Mouse (Mus musculus): Measurements from ENCODE around the gene Gm20696.

Gene Gm20696

GRCm38 (mm10) chr6:99674482-99674881 lies 7.9 kb upstream of the Gm20696 start:
- TF ChIP-seq GATA4 (IDR thresholded peaks at IDR 0.05; ENCODE audit: insufficient replicate concordance, low read length) = no peak

GRCm38 (mm10) chr6:99671768-99672167 lies 5.2 kb upstream of the Gm20696 start:
- no peak for TF ChIP-seq GATA4 (IDR thresholded peaks at IDR 0.05; ENCODE audit: insufficient replicate concordance, low read length)

GRCm38 (mm10) chr6:99670481-99671119 lies 4.0 kb upstream of the Gm20696 start:
- no peak for TF ChIP-seq GATA4 (IDR thresholded peaks at IDR 0.05; ENCODE audit: insufficient replicate concordance, low read length)

DNA sequence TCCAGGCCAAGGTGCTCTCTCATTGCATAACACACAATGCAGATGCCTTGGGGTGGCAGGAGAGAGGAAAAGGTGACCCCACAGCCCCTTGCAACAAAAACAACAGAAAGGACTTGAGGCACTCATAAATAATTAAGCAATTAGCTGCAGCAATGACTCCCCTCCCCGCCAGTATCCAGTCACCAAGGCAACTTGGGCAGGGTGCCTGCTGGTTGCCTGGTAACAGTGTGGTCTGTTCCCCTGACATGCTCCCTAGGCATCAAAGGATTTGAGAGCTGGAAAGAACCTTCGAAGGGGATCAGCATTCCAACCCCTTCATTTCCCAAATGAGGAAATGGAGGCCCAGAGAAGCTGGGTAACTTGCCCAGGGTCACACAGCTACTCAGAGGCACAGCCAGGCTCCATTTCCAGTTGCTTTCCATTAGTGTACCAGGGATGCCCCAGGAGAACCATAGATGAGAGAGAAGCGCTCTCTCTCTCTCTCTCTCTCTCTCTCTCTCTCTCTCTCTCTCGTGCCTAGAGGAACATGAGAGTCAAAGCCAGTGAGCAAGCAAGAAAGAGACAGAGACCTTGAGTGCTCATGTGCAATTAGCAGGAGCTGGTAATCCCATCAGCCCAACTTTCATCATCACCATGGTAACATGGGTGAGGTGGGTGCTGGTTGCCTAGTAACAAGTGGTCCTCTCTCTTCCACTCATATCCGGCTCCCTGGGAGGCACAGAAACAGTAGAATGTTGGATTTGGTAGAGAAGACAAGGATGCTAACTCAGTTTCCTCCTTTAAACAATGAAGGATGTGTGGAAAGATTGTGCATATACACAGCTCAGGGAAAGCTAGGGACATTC lies 3.1 kb upstream of the Gm20696 start:
- no peak for TF ChIP-seq GATA4 (IDR thresholded peaks at IDR 0.05; ENCODE audit: insufficient replicate concordance, low read length)

DNA sequence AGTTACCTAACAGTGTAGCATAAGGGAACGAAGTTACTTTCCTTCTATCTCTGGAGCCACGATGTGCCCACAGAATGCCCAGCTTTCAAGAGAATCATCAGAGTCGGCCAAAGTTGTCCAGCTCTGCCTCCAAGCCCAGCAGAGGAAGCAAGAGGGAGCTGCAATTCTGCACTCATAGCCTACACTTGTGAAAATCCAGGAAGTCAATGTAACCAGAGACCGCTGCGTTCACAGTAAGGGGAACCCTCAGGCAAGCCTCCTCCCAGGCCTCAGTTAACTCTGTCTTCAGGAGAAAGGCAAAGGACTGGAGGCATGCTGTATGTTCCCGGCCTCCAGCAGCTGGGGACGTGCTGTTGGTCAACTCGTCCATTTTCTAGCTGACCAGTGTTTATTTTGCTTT lies 693 bp upstream of the Gm20696 start:
- TF ChIP-seq GATA4 (IDR thresholded peaks at IDR 0.05; ENCODE audit: insufficient replicate concordance, low read length) = no peak

- no peak for TF ChIP-seq GATA4 (IDR thresholded peaks at IDR 0.05; ENCODE audit: insufficient replicate concordance, low read length)
Observed at GRCm38 (mm10) chr6:99665457-99666317, 910 bp downstream of the Gm20696 start.

GRCm38 (mm10) chr6:99663232-99663631 lies 3.4 kb downstream of the Gm20696 start:
- no peak for TF ChIP-seq GATA4 (IDR thresholded peaks at IDR 0.05; ENCODE audit: insufficient replicate concordance, low read length)

DNA sequence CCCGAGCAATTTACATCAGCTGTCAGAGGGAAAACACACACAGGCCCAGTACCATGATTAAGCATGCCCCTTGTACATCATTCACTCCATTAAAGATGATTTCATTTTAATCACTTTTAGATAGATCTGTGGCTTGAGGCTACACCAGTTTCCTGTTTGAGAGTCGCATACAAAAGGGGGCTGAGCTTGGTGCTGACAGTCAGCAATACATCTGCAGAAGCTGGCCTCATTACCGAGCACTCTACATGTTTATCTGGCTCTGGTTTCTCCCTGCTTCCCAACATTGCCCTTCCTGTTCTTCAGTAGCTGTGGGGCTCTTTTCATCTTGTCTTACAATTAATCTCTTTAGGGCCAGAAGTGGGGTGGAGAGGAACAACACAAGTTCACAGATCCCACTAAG lies 6.2 kb downstream of the Gm20696 start:
- TF ChIP-seq GATA4 (IDR thresholded peaks at IDR 0.05; ENCODE audit: insufficient replicate concordance, low read length) = no peak

DNA sequence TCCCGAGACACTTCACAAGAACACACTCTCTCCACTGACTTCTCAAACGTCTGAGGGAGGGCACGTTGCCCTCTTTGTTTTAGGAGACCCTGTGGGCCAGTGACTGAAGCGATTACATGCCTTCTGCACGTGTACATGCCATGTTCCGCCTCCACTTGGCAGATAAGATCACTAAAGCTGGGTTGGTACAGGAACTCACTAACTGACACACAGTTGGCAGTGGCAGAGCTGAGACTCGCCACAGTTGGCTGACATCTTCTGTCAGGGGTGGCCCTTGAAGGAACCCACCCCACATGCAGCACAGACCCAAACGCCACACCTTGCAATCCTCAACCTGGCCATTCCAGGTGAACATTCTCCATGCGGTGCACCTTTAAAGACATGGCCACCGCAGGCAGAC lies 8.0 kb downstream of the Gm20696 start:
- TF ChIP-seq GATA4 (IDR thresholded peaks at IDR 0.05; ENCODE audit: insufficient replicate concordance, low read length) = no peak

DNA sequence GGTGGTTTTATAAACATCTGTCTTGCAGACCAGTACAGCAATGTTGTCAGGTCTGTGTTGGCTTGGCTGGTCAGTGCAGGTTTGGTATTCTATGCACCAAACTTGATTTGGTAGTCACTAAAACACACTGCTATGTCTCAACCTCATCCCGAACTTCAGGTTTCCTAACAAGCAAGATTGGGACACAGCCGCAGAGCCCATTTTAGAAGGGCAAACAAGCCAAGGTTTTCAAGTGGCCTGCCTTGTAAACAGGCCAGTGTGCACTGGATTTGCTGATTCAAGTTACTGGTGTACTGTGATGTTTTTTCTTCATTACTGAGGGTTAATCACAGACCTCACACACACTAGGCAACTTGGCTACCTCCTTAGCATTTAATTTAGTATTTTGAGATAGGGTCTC lies 10.5 kb downstream of the Gm20696 start:
- TF ChIP-seq GATA4 (IDR thresholded peaks at IDR 0.05; ENCODE audit: insufficient replicate concordance, low read length) = no peak

DNA sequence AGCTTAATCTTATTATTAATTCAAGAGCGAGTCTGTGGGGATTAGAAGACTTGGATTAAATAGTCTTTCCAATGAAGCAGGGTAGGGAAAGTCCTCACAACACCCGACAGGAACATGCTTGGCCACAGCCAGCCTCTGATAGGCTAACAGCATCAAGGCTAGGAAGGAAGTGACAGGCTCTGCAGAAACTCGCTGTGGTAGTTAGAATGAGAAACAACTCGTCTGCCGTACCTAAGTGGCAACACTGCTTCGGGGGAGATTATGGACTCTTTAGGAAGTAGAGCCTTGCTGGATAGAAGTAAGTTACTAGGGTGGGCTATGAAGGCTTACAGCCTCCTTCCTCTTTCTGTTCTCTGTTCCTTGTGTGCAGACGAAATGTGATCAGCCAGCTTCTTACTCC lies 11.1 kb downstream of the Gm20696 start:
- TF ChIP-seq GATA4 (IDR thresholded peaks at IDR 0.05; ENCODE audit: insufficient replicate concordance, low read length) = no peak

DNA sequence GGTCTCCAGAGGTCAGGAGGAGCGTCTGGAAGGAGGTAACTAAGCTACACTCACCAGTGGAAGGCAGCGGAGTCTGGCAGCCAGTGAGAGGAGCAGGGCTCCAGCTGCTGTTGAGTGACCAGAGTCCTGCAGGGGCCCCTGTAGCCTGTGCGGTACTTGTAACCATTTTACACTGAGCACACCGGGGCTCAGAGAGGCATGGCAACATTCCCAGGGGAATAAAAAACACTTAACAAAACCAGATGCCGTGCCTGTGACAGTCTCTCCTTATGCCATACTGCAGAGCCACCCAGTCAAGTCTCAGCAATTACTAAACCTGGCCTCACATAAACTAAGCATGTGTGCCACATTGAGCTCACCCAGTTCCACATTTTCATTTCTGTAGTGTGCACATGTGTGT lies 12.3 kb downstream of the Gm20696 start:
- no peak for TF ChIP-seq GATA4 (IDR thresholded peaks at IDR 0.05; ENCODE audit: insufficient replicate concordance, low read length)

- TF ChIP-seq GATA4 (IDR thresholded peaks at IDR 0.05; ENCODE audit: insufficient replicate concordance, low read length) = no peak
Observed at GRCm38 (mm10) chr6:99652341-99652740, 14.3 kb downstream of the Gm20696 start.

- no peak for TF ChIP-seq GATA4 (IDR thresholded peaks at IDR 0.05; ENCODE audit: insufficient replicate concordance, low read length)
Observed at GRCm38 (mm10) chr6:99649307-99649706, 17.3 kb downstream of the Gm20696 start.

GRCm38 (mm10) chr6:99646344-99646743 lies 20.3 kb downstream of the Gm20696 start:
- TF ChIP-seq GATA4 (IDR thresholded peaks at IDR 0.05; ENCODE audit: insufficient replicate concordance, low read length) = no peak

GRCm38 (mm10) chr6:99644876-99645275 lies 21.7 kb downstream of the Gm20696 start:
- TF ChIP-seq GATA4 (IDR thresholded peaks at IDR 0.05; ENCODE audit: insufficient replicate concordance, low read length) = no peak

All from liver, adult (tissue).